Mouse (Mus musculus) splenic B cell, adult 2 months (primary cell): Measurements from ENCODE around the gene Tcp10a.
"Not testable (repeated sequence)": the region's sequence is repeated elsewhere in the genome, so short reads cannot be mapped to it uniquely, and the experiment has no call there.

ENCODE experiments used
- DNase-seq: peaks from one replicate; pipeline ENCODE4 v3.0.0-alpha.2; 2011; ENCODE audit warnings: low read depth, low spot score
- H3K27me3 ChIP-seq: 2 replicates; pipeline ENCODE4 v1.6.1; 2012; ENCODE audit warnings: mild to moderate bottlenecking, low read length, moderate library complexity, mixed read lengths; ENCODE audit not compliant: control insufficient read depth, poor library complexity, insufficient read depth, severe bottlenecking
- H3K36me3 ChIP-seq: 2 replicates; pipeline ENCODE4 v1.6.1; 2012; ENCODE audit warnings: mild to moderate bottlenecking, low read length, moderate library complexity, mixed read lengths; ENCODE audit not compliant: control insufficient read depth, poor library complexity, insufficient read depth, severe bottlenecking

Tcp10a gene

GRCm38 (mm10) chr17:7388341-7388957 is 64.0 kb downstream of the Tcp10a start:
- not testable (repeated sequence) for H3K36me3 ChIP-seq, DNase-seq, H3K27me3 ChIP-seq

GRCm38 (mm10) chr17:7388958-7389356 is 64.5 kb downstream of the Tcp10a start:
- H3K27me3 ChIP-seq, H3K36me3 ChIP-seq, DNase-seq: not testable (repeated sequence)

GRCm38 (mm10) chr17:7389898-7390297 is 65.5 kb downstream of the Tcp10a start:
- not testable (repeated sequence) for H3K36me3 ChIP-seq, DNase-seq, H3K27me3 ChIP-seq

GRCm38 (mm10) chr17:7395116-7395515 is 70.7 kb downstream of the Tcp10a start:
- not testable (repeated sequence) for H3K36me3 ChIP-seq, DNase-seq, H3K27me3 ChIP-seq
